Mouse (Mus musculus) liver, embryonic 14.5 days (tissue): ENCODE measurements around the gene Cadm4.

Experiments
- CTCF ChIP-seq: IDR thresholded peaks from 2 replicates; pipeline ENCODE4 v1.5.1; 2016; ENCODE audit warnings: antibody characterized with exemption, low read depth, control low read depth
- EP300 ChIP-seq: IDR thresholded peaks from 2 replicates; pipeline ENCODE4 v1.6.1; 2016; ENCODE audit warnings: antibody characterized with exemption, low read depth

DNA sequence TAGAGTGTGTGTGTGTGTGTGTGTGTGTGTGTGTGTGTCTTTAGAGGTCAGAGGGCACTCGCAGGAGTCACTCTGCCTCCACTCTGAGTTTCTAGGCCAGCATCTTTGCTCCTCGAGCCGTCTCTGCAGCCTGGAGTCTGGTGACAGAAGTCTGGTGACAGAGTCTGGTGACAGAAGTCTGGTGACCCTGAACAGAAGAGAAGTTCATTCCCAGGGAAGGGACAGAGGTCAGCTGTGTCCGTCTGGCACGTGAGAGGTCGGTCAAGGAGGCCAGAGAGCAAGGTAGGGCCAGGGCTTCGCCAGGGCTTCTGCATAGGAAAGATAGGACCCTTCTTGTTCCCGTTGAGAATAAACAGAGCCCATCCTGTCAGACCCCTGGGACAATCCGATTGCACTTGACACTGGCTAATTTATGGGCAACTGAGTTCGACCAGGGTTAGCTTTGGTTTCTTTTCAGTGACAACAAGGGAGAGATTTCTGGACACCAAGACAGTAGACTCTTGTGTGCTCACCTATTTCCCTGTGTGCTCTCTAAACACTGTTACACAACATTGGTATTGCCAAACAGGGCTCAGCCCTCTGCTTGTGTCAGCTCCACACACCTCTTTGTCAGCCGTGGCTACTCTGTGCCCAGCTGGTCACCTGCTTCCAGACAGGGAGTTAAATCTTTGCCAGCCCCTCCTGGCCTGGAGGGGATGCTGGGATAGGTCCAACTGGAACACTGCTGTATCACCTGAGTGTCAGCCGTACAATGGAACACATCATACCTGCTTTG lies 70.3 kb downstream of the Cadm4 start:
- TF ChIP-seq CTCF (no peak), EP300 (no peak)
